Mouse (Mus musculus): Measurements from ENCODE around the gene Pgghg.

DNA sequence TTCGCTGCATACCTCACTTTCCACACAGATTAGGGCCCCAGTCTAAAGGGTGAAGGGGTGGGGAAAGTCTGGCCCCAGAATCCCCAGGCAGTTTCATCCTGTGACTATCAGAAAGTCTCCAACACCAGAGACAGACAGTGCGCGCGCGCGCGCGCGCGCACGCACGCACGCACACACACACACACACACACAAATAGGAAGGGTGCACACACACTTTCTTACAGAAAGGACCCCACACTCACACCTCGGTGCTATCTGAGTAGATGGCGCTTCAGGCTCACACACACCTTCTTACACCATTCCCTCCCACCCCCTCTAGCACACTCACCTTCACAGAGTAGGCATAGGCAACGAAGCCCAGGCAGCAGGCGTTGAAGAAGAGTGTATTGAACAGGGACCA, 14.2 kb downstream of the Pgghg start:
- TF ChIP-seq GATA1 (IDR thresholded peaks at IDR 0.05; ENCODE audit: borderline replicate concordance, low read length), result no peak
- TF ChIP-seq FLI1 (IDR thresholded peaks at IDR 0.05; ENCODE audit: low read length), result no peak
